Mouse (Mus musculus) kidney, embryonic 15.5 days (tissue): ENCODE data around the gene Myocd. TPM values are rescaled to one million over a fixed set of nuclear protein-coding genes. Genes with fewer than 3 reads are reported as not detected.

ENCODE experiments used
- ATAC-seq: fragments of 200-750 bp; cut with Nextera tagmentation; replicated peaks from 2 replicates; pipeline ENCODE4 v1.8.0; 2017; ENCODE audit warnings: moderate TSS enrichment; ENCODE audit not compliant: low FRiP score
- H3K27ac ChIP-seq: fragments of 300-500 bp; sonication (generic); 2 replicates; pipeline ENCODE4 v1.5.1; 2015; ENCODE audit warnings: mild to moderate bottlenecking, inconsistent platforms
- H3K27me3 ChIP-seq: fragments of 300-500 bp; sonication (generic); 2 replicates; pipeline ENCODE4 v1.6.1; 2015; ENCODE audit warnings: inconsistent platforms
- H3K36me3 ChIP-seq: fragments of 300-500 bp; sonication (generic); 2 replicates; pipeline ENCODE4 v1.6.1; 2015; ENCODE audit warnings: inconsistent platforms
- H3K4me1 ChIP-seq: fragments of 300-500 bp; sonication (generic); 2 replicates; pipeline ENCODE4 v1.6.1; 2015; ENCODE audit warnings: inconsistent platforms
- H3K4me2 ChIP-seq: fragments of 300-500 bp; sonication (generic); 2 replicates; pipeline ENCODE4 v1.6.1; 2015; ENCODE audit warnings: moderate library complexity, mild to moderate bottlenecking, inconsistent platforms
- H3K4me3 ChIP-seq: fragments of 300-500 bp; sonication (generic); replicated peaks from 2 replicates; pipeline ENCODE4 v1.5.1; 2015; ENCODE audit warnings: mild to moderate bottlenecking, inconsistent platforms
- H3K9ac ChIP-seq: fragments of 300-500 bp; sonication (generic); 2 replicates; pipeline ENCODE4 v1.6.1; 2015; ENCODE audit warnings: mild to moderate bottlenecking, inconsistent platforms
- H3K9me3 ChIP-seq: fragments of 300-500 bp; sonication (generic); replicated peaks from 2 replicates; pipeline ENCODE4 v1.6.1; 2016; ENCODE audit warnings: inconsistent platforms
- WGBS: fragments of 180-500 bp; shearing (Covaris S2); methylation state at CpG from one replicate; pipeline ENCODE4 v1.1.7; 2015; ENCODE audit warnings: mixed read lengths; 5-methylcytosine and 5-hydroxymethylcytosine counted together
- polyA plus RNA-seq: library from polyadenylated mRNA; unstranded; fragments of >200 nt; fragmentation: Nextera tagmentation; extraction: Ambion mirVana; gene quantifications from 2 replicates; pipeline ENCODE4 v1.2.1, GENCODE M21; 2015

The Myocd gene
- polyA plus RNA-seq, 1 experiment from 2014 or later: 12.4 TPM

DNA sequence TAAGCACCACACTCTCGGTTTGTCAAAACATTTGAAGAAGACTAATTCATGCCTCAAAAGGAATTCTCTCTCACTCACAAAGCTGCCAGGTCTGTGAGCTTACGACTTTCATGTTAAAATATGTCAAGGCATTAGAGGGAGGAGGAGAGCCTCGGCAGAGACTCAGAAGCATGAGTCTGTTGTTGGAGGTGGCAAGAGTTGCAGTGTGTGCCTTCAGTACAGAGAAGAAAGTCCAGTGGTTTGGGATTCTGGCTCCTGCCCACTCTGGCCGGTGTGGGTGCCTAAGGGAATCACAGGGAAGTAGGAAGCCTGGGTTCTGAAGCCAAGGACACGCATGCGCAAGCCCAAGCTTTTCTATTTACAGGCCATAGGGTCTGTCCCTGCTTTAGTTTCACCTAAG, 14.2 kb downstream of the Myocd start:
- Histone ChIP-seq H3K4me1 (no peaks in the 10 kb centered on the region), H3K4me3 (no peak overlapping the region), H3K9me3 (no peaks in the 10 kb centered on the region), H3K27me3 (no peaks in the 10 kb centered on the region), H3K36me3 (no peaks in the 10 kb centered on the region), H3K27ac (no peak overlapping the region), H3K9ac (no peak overlapping the region), H3K4me2 (no peak overlapping the region)
- no peak for ATAC-seq
- 69% methylated on average over 6 of the region's 6 CpGs for WGBS

- Histone ChIP-seq H3K27me3 (no peaks in the 10 kb centered on the region), H3K4me3 (no peak overlapping the region), H3K9ac (no peak overlapping the region), H3K27ac (no peak overlapping the region), H3K4me2 (no peak overlapping the region), H3K4me1 (no peaks in the 10 kb centered on the region), H3K9me3 (no peaks in the 10 kb centered on the region), H3K36me3 (no peaks in the 10 kb centered on the region)
- ATAC-seq: no peak
- WGBS: 93% methylated on average over 4 of the region's 4 CpGs
Observed at GRCm38 (mm10) chr11:65250366-65250765, 19.4 kb downstream of the Myocd start.

GRCm38 (mm10) chr11:65246301-65247054, 23.3 kb downstream of the Myocd start:
- Histone ChIP-seq H3K4me1 (no peaks in the 10 kb centered on the region), H3K9me3 (no peaks in the 10 kb centered on the region), H3K36me3 (no peaks in the 10 kb centered on the region), H3K4me2 (no peak overlapping the region), H3K27me3 (no peaks in the 10 kb centered on the region), H3K9ac (no peak overlapping the region), H3K4me3 (no peak overlapping the region), H3K27ac (no peak overlapping the region)
- ATAC-seq: no peak
- WGBS: 82% methylated on average over 8 of the region's 8 CpGs

DNA sequence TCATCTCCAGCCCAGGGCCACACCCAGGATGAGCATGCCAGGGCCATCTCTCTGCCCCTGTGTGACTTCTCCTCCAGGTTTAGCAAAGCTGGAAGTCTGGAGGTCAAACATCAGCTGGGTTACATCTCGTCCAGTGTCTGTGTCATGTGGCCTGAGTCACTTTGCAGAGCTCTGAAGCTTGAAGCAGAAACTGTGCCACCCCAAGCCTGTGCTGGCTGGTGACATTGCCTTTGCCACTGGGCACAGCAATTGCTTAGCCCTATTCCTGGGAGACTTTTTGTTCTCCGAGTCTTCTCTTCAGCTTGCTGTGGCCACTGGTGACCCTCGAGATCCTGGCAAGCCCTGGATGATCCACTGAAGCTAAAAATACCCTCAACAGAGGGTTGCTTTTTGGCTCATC, 26.2 kb downstream of the Myocd start:
- no peak overlapping the region for H3K4me2 ChIP-seq
- no peak overlapping the region for H3K9ac ChIP-seq
- no peaks in the 10 kb centered on the region for H3K36me3 ChIP-seq
- H3K27ac ChIP-seq: no peak overlapping the region
- WGBS: 80% methylated on average over 3 of the region's 3 CpGs
- no peaks in the 10 kb centered on the region for H3K9me3 ChIP-seq
- H3K27me3 ChIP-seq: no peaks in the 10 kb centered on the region
- no peaks in the 10 kb centered on the region for H3K4me1 ChIP-seq
- ATAC-seq: no peak
- H3K4me3 ChIP-seq: no peak overlapping the region

DNA sequence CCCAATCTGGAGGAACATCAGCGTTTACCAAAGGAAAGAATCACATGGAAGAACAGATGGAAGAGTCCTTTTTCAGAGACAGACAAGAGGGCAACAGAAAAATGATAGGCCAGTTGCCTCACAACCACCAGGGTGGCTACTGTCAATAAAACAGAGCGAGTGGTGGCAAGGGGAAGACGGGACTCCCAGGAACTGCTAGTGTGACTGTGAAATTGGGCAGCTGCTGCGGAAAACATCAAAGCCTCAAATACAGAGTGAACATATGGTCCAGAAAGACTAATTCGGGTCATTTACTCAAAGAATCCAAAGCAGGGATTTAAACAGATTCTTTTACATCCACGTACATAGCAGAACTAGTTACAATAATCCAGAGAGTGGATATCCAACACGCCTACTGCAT, 29.3 kb downstream of the Myocd start:
- H3K4me2 ChIP-seq: no peak overlapping the region
- 44% methylated on average over 7 of the region's 7 CpGs for WGBS
- no peak for ATAC-seq
- no peak overlapping the region for H3K27ac ChIP-seq
- H3K4me1 ChIP-seq: no peaks in the 10 kb centered on the region
- no peaks in the 10 kb centered on the region for H3K27me3 ChIP-seq
- no peaks in the 10 kb centered on the region for H3K9me3 ChIP-seq
- no peak overlapping the region for H3K9ac ChIP-seq
- no peak overlapping the region for H3K4me3 ChIP-seq
- no peaks in the 10 kb centered on the region for H3K36me3 ChIP-seq

GRCm38 (mm10) chr11:65237896-65238295, 31.9 kb downstream of the Myocd start:
- H3K4me3 ChIP-seq: no peak overlapping the region

DNA sequence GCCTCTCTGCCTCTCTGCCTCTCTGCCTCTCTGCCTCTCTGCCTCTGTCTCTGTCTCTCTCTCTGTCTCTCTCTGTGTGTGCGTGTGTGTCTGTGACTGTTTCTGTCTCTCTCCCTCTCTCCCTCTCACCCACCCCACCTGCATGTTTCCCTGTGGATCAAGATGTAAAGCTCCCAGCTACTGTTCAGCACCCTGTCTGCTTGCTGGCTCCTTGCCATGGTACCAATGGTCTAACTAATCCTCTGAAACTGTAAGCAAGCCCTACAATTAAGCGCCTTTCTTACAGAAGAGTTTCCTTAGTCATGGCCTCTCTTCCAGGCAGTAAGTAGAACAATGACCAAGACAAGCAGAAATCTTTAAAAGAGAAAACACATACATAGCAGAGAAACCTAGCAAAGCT, 32.9 kb downstream of the Myocd start:
- no peak for ATAC-seq
- no peaks in the 10 kb centered on the region for H3K36me3 ChIP-seq
- H3K9ac ChIP-seq: no peak overlapping the region
- no peak overlapping the region for H3K27ac ChIP-seq
- no peak overlapping the region for H3K4me2 ChIP-seq
- no peaks in the 10 kb centered on the region for H3K4me1 ChIP-seq
- no peak overlapping the region for H3K4me3 ChIP-seq
- no peaks in the 10 kb centered on the region for H3K9me3 ChIP-seq
- H3K27me3 ChIP-seq: no peaks in the 10 kb centered on the region
- WGBS: 97% methylated on average over 2 of the region's 2 CpGs

More at GRCm38 (mm10) chr11:65237896-65238295, 31.9 kb downstream of the Myocd start:
- H3K4me1 ChIP-seq: no peaks in the 10 kb centered on the region
- no peak for ATAC-seq
- H3K4me2 ChIP-seq: no peak overlapping the region
- H3K27me3 ChIP-seq: no peaks in the 10 kb centered on the region
- no peak overlapping the region for H3K9ac ChIP-seq
- H3K9me3 ChIP-seq: no peaks in the 10 kb centered on the region
- 88% methylated on average over 3 of the region's 3 CpGs for WGBS
- no peak overlapping the region for H3K27ac ChIP-seq
- no peaks in the 10 kb centered on the region for H3K36me3 ChIP-seq

DNA sequence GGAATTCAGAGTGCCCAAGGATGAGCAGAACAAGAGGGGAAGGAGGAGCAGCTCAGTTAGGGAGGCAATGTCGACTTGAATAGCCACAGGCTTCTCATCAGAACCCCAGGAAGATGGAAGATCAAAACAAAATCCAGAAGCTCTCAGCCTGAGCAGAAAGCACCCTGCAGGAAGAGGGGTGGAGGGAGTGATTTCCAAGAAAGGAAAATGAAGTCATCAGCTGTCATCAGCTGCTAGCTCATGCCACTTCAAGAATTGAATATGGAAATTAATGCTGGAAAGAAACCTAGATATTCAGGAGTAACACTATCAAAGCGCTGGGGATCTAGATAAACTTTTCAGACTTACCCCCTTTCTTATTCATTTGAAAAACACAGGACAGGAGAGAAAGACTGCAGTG, 34.4 kb downstream of the Myocd start:
- no peak for ATAC-seq

GRCm38 (mm10) chr11:65231771-65232170, 38.0 kb downstream of the Myocd start:
- Histone ChIP-seq H3K36me3 (no peaks in the 10 kb centered on the region), H3K4me1 (no peaks in the 10 kb centered on the region), H3K4me3 (no peak overlapping the region), H3K27me3 (no peaks in the 10 kb centered on the region), H3K9ac (no peak overlapping the region), H3K4me2 (no peak overlapping the region), H3K9me3 (no peaks in the 10 kb centered on the region), H3K27ac (no peak overlapping the region)
- ATAC-seq: no peak
- WGBS: 90% methylated on average over 4 of the region's 4 CpGs

More for the DNA sequence above, 34.4 kb downstream of the Myocd start:
- no peak overlapping the region for H3K9ac ChIP-seq
- H3K4me2 ChIP-seq: no peak overlapping the region
- H3K27me3 ChIP-seq: no peaks in the 10 kb centered on the region
- no peaks in the 10 kb centered on the region for H3K9me3 ChIP-seq
- H3K4me3 ChIP-seq: no peak overlapping the region
- 46% methylated on average over 2 of the region's 2 CpGs for WGBS
- H3K27ac ChIP-seq: no peak overlapping the region
- no peaks in the 10 kb centered on the region for H3K4me1 ChIP-seq
- H3K36me3 ChIP-seq: no peaks in the 10 kb centered on the region

DNA sequence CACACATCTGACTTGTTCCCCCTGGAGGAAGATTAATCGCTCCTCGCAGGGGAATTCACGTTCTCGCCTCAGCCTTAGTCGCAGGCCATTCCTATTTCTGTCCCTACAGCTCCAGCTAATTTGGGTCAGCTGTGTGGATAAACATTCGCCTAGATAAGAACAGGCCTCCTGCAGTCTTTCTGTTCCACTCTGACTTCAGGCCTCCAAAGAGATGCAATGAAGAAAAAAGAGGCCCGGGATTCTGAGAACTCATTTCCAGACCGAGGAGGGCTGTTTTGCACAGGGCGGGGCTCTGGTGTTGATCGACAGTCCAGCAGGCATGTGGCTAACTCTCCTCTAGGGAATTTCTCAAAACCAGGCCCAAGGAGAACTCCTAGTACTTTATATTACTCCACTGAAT, 43.0 kb downstream of the Myocd start:
- Histone ChIP-seq H3K4me1 (no peaks in the 10 kb centered on the region), H3K9ac (no peak overlapping the region), H3K4me3 (no peak overlapping the region), H3K4me2 (no peak overlapping the region), H3K27me3 (no peaks in the 10 kb centered on the region), H3K36me3 (no peaks in the 10 kb centered on the region), H3K9me3 (no peaks in the 10 kb centered on the region), H3K27ac (no peak overlapping the region)
- ATAC-seq: no peak
- 56% methylated on average over 10 of the region's 10 CpGs for WGBS

- WGBS: 64% methylated on average over 9 of the region's 9 CpGs
- no peak; the same call in 1 of the 2 replicates for ATAC-seq
- no peaks in the 10 kb centered on the region for H3K27me3 ChIP-seq
- H3K4me1 ChIP-seq: no peaks in the 10 kb centered on the region
- H3K27ac ChIP-seq: no peak overlapping the region
- no peak overlapping the region for H3K4me2 ChIP-seq
- no peak overlapping the region for H3K4me3 ChIP-seq
- H3K9me3 ChIP-seq: no peaks in the 10 kb centered on the region
- H3K9ac ChIP-seq: no peak overlapping the region
- no peaks in the 10 kb centered on the region for H3K36me3 ChIP-seq
Observed at GRCm38 (mm10) chr11:65214954-65215629, 54.7 kb downstream of the Myocd start.

DNA sequence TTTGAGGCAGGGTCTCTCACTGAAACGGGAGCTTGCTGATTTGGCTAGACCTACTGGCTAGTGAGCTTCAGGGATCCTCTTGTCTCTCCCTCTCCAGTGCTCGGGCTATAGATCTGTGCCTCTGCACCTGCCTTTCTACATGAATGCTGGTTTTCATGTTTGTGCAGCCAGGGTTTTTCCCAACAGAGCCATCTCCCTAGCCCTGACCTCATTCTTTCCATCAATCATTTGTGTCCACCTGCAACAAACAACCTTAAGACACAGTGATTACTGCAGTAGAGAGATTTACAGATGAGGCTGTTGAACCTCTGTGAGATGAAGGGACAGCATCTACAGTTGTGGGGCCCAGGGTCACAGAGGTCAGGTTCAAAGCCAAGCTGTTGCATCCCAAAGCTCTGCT, 56.0 kb downstream of the Myocd start:
- H3K27me3 ChIP-seq: no peaks in the 10 kb centered on the region
- H3K4me1 ChIP-seq: no peaks in the 10 kb centered on the region
- H3K4me3 ChIP-seq: no peak overlapping the region
- 91% methylated on average over 2 of the region's 2 CpGs for WGBS
- H3K9me3 ChIP-seq: no peaks in the 10 kb centered on the region
- no peak overlapping the region for H3K27ac ChIP-seq
- H3K36me3 ChIP-seq: no peaks in the 10 kb centered on the region
- H3K4me2 ChIP-seq: no peak overlapping the region
- H3K9ac ChIP-seq: no peak overlapping the region
- ATAC-seq: no peak
